Mouse (Mus musculus) mature B cell (primary cell): ENCODE data around the gene Gfap.

Source experiments
- in situ Hi-C: fragments of 300-500 bp; cut with MboI; formaldehyde crosslinking; loops from 2 replicates; pipeline ENCODE4 v1.14.3; 2019

The Gfap gene

DNA sequence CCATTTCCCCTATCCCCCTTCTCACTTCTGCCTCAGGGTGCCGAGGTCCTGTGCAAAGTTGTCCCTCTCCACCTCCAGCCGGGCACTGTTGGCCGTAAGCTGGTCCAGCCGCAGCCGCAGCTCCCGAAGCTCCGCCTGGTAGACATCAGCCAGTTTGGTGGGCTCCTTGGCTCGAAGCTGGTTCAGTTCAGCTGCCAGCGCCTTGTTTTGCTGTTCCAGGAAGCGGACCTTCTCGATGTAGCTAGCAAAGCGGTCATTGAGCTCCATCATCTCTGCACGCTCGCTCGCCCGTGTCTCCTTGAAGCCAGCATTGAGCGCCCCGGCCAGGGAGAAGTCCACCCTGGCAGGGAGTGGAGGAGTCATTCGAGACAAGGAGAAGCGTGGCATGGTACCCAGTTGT lies 4.1 kb downstream of the Gfap start:
- in situ Hi-C loops: no loop called here

- in situ Hi-C loops: no loop called here
Observed at GRCm38 (mm10) chr11:102895779-102896178, 4.9 kb downstream of the Gfap start.

- in situ Hi-C loops: no loop called here
Observed at GRCm38 (mm10) chr11:102894716-102895115, 6.0 kb downstream of the Gfap start.

- in situ Hi-C loops: no loop called here
Observed at GRCm38 (mm10) chr11:102893015-102893651, 7.6 kb downstream of the Gfap start.

- in situ Hi-C loops: no loop called here
Observed at GRCm38 (mm10) chr11:102890096-102890495, 10.6 kb downstream of the Gfap start.

DNA sequence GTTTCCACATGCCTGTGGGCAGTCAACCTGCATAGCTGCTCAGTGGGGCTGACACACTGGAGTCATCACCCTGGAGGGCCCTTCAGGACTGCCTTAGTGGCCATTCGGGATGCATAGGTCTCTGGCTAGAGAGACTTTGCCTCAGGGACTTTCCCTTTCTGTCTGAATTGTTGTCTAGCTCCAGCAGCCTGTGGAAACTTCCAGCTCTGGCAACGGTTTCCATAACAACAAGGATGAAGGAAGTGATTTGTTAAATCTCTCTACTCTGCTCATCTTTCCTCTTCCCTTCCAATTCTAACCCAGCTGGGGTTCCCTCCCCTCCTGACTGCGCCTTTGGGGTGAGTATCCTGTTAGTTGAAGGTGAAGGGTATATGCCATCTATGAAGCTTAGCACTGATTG lies 12.6 kb downstream of the Gfap start:
- in situ Hi-C loops: no loop called here

- in situ Hi-C loops: no loop called here
Observed at GRCm38 (mm10) chr11:102887433-102887832, 13.3 kb downstream of the Gfap start.

GRCm38 (mm10) chr11:102884616-102885219 lies 16.0 kb downstream of the Gfap start, which contains the start of gene Fam187a:
Gene Fam187a, plus strand, starts transcription at chr11:102885169.
- in situ Hi-C loops: no loop called here

- in situ Hi-C loops: no loop called here
Observed at GRCm38 (mm10) chr11:102881314-102882198, 19.2 kb downstream of the Gfap start.

DNA sequence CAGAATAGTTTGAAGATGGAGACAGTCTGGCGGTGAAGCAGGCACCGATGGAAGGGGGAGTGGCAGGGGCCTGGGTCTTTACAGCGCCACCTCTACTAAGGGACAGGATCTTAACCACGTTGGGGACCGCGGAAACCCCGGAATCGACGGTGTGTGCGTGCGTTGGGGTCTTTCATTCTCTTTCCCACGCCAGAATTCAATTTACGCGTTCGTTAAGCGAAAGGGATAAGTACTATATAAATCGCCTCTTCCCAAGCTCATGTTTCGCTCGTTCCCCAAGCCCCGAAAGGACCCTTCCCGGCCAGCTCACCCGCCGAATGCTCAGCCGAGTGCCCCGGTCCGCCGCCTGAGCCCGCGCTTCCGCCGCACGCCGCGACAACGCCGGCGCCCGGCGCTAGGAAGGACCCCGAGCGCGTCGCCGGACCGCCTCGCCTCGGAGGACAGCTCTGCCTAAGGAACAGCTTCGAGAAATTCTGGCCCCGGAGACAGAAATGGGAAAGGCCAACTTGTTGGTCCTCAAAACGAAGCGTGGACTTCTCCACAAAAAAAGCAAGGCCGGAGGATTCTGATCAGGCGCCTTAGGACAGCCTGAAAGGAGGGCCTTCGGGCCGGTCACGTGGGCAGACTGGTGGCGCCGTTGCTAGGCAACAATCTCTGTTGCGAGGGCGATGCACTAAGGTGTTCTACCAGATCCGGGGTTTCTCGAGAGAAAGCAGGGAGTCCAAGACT lies 20.0 kb downstream of the Gfap start, which contains the start of the genes Eftud2 and Ccdc103:
TSS of gene Eftud2 (minus strand) at position 401 of the 729 bp plus-strand sequence.
TSS of gene Ccdc103 (plus strand) at position 620 of the 729 bp plus-strand sequence.
- in situ Hi-C loops: no loop called here

DNA sequence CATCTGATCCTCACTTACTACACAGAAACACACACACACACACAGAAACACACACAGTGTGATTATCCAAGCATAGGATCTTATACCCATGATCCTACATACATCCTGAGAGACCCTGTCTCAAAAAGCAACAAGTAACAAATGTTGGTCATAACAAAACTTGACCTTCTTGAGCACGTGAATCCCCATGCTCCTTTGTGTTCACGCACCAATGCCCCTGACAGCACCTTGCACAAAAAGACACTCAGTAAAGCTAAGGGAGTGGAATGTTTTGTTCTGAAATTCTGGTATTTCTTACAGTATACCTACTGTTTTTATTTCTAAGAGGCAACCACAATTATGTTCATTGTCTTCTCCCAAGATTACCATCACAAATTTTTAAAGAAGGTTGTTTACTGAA lies 21.2 kb downstream of the Gfap start:
- in situ Hi-C loops: no loop called here

GRCm38 (mm10) chr11:102874801-102875334 lies 25.8 kb downstream of the Gfap start:
- in situ Hi-C loops: no loop called here

GRCm38 (mm10) chr11:102864272-102864671 lies 36.4 kb downstream of the Gfap start:
- in situ Hi-C loops: no loop called here

DNA sequence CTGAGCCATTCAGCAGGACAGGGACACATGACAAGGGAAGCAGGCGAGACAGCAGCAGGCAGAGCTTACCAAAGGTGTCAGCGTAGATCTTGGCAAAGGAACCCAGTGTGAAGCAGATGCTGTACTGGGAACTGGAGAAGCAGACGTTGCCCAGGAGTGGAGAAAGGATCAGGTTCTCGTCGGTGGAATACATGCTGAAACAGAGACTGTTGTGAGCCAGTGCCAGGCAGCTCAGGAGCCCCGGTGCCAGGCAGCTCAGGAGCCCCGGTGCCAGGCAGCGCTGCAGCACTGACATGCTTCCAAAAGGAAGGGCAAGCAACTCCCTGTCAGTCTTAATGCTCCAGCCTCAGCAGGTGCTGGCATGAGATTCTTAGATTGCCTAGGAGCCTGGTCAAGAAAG lies 40.8 kb downstream of the Gfap start:
- in situ Hi-C loops: no loop called here

GRCm38 (mm10) chr11:102858951-102859350 lies 41.8 kb downstream of the Gfap start:
- in situ Hi-C loops: no loop called here

GRCm38 (mm10) chr11:102855941-102856340 lies 44.8 kb downstream of the Gfap start:
- in situ Hi-C loops: no loop called here

DNA sequence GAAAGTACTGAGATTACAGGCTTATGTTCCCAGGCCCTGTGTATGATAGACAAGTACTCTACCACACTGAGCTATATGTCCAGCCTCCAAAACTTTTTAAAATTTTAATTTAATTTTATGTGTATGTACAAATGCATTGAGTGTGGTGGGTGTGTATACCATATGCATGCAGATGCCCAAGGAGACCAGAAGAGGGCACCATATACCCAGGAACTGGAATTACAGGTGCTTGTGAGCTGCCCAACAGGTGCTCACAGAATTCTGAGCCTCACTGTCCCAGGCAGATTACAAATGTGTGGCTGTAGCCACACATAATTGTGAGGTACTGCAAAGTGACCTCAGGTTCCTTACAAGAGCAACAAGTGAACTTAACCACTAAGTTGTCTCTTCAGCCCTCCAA lies 47.0 kb downstream of the Gfap start:
- in situ Hi-C loops: no loop called here

GRCm38 (mm10) chr11:102851883-102852282 lies 48.8 kb downstream of the Gfap start:
- in situ Hi-C loops: no loop called here

- in situ Hi-C loops: no loop called here
Observed at GRCm38 (mm10) chr11:102845926-102846325, 54.8 kb downstream of the Gfap start.

GRCm38 (mm10) chr11:102838616-102839150 lies 62.0 kb downstream of the Gfap start:
- in situ Hi-C loops: no loop called here

DNA sequence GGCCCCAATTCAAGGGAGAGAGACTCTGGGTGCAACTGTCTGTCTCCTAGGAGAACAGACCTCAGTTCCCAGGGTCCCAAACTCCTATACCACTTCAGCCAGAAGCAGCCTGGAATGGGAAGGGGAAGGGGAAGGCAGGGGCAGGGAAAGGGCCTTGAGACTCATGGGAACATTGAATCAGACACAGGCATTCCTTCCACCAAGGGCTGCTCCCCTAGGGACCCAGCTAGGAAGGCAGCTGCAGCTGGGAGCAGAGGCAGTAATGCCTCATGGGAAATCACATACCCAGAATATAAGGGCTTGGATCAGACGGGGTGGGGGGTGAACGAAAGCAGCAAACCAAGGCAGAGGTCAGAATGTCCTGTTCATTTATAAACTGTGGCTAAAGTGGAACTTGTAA lies 62.6 kb downstream of the Gfap start:
- in situ Hi-C loops: no loop called here
